Mouse (Mus musculus): ENCODE measurements at regions not wholly inside any gene's neighbourhood (a gene's known extent, or its start where the extent isn't known, plus 50 kb on each side); places are given as distances from the start of the nearest gene placed in this dataset.

- H3K9me3 ChIP-seq (replicated peaks; ENCODE audit: control insufficient read depth, low read length): no peaks in the 10 kb centered on the region
- no peaks in the 10 kb centered on the region for H3K4me1 ChIP-seq (ENCODE audit: control insufficient read depth, insufficient read depth)
- no peaks in the 10 kb centered on the region for H3K27me3 ChIP-seq (ENCODE audit: control insufficient read depth, insufficient read depth, low read length)
- WGBS: 61% methylated on average over 4 of the region's 4 CpGs
- H3K36me3 ChIP-seq (replicated peaks; ENCODE audit: control insufficient read depth, insufficient read depth, low read length): no peaks in the 10 kb centered on the region
- no peak overlapping the region for H3K4me3 ChIP-seq (ENCODE audit: low read depth, low read length)
- no peak overlapping the region for H3K27ac ChIP-seq (ENCODE audit: low read depth)
- no peak for DNase-seq (ENCODE audit: low spot score)
- no peak overlapping the region for H3K4me2 ChIP-seq (ENCODE audit: low read depth, low read length)
- H3K9ac ChIP-seq (replicated peaks; ENCODE audit: low read depth, low read length): no peak overlapping the region
- TF ChIP-seq EP300 (IDR thresholded peaks at IDR 0.05; ENCODE audit: low read depth) (no peak), CTCF (IDR thresholded peaks at IDR 0.05; ENCODE audit: low read depth) (peak; percentile 48)
- no peak for ATAC-seq (ENCODE audit: insufficient read depth, low read depth)
Observed at GRCm38 (mm10) chr5:35177332-35177731, 71.8 kb upstream of the Lrpap1 start.

- no peak for DNase-seq (ENCODE audit: low spot score)
- ATAC-seq (ENCODE audit: insufficient read depth, low read depth): no peak
- 51% methylated on average over 13 of the region's 13 CpGs for WGBS
- Histone ChIP-seq H3K4me1 (ENCODE audit: control insufficient read depth, insufficient read depth) (no peaks in the 10 kb centered on the region), H3K4me2 (ENCODE audit: low read depth, low read length) (no peak overlapping the region), H3K36me3 (replicated peaks; ENCODE audit: control insufficient read depth, insufficient read depth, low read length) (no peaks in the 10 kb centered on the region), H3K4me3 (ENCODE audit: low read depth, low read length) (no peak overlapping the region), H3K9ac (replicated peaks; ENCODE audit: low read depth, low read length) (no peak overlapping the region), H3K9me3 (replicated peaks; ENCODE audit: control insufficient read depth, low read length) (no peaks in the 10 kb centered on the region), H3K27me3 (ENCODE audit: control insufficient read depth, insufficient read depth, low read length) (no peaks in the 10 kb centered on the region), H3K27ac (ENCODE audit: low read depth) (no peak overlapping the region)
- no peak for TF ChIP-seq CTCF (IDR thresholded peaks at IDR 0.05; ENCODE audit: low read depth)
- TF ChIP-seq EP300 (IDR thresholded peaks at IDR 0.05; ENCODE audit: low read depth): no peak
Observed at GRCm38 (mm10) chr5:35176112-35176848, 70.7 kb upstream of the Lrpap1 start.

GRCm38 (mm10) chr5:35174318-35174717 lies 68.8 kb upstream of the Lrpap1 start:
- H3K4me3 ChIP-seq (ENCODE audit: low read depth, low read length): no peak overlapping the region
- no peaks in the 10 kb centered on the region for H3K4me1 ChIP-seq (ENCODE audit: control insufficient read depth, insufficient read depth)
- TF ChIP-seq CTCF (IDR thresholded peaks at IDR 0.05; ENCODE audit: low read depth) (no peak), EP300 (IDR thresholded peaks at IDR 0.05; ENCODE audit: low read depth) (no peak)
- H3K36me3 ChIP-seq (replicated peaks; ENCODE audit: control insufficient read depth, insufficient read depth, low read length): no peaks in the 10 kb centered on the region
- DNase-seq (ENCODE audit: low spot score) (no peak), ATAC-seq (ENCODE audit: insufficient read depth, low read depth) (no peak)
- no peaks in the 10 kb centered on the region for H3K27me3 ChIP-seq (ENCODE audit: control insufficient read depth, insufficient read depth, low read length)
- no peak overlapping the region for H3K27ac ChIP-seq (ENCODE audit: low read depth)
- no peaks in the 10 kb centered on the region for H3K9me3 ChIP-seq (replicated peaks; ENCODE audit: control insufficient read depth, low read length)
- H3K9ac ChIP-seq (replicated peaks; ENCODE audit: low read depth, low read length): no peak overlapping the region
- no peak overlapping the region for H3K4me2 ChIP-seq (ENCODE audit: low read depth, low read length)
- WGBS: 63% methylated on average over 4 of the region's 4 CpGs

- no peak overlapping the region for H3K4me3 ChIP-seq (ENCODE audit: low read depth, low read length)
- no peak for ATAC-seq (ENCODE audit: insufficient read depth, low read depth)
- DNase-seq (ENCODE audit: low spot score): no peak
- TF ChIP-seq CTCF (IDR thresholded peaks at IDR 0.05; ENCODE audit: low read depth) (no peak), EP300 (IDR thresholded peaks at IDR 0.05; ENCODE audit: low read depth) (no peak)
- H3K27ac ChIP-seq (ENCODE audit: low read depth): no peak overlapping the region
- no peak overlapping the region for H3K9ac ChIP-seq (replicated peaks; ENCODE audit: low read depth, low read length)
- 73% methylated on average over 3 of the region's 3 CpGs for WGBS
- 0 out of 2 replicates have a peak, but pooled peaks cover 1% of the 10 kb centered on the region for H3K4me1 ChIP-seq (ENCODE audit: control insufficient read depth, insufficient read depth)
- 0 out of 2 replicates have a peak, but pooled peaks cover 4% of the 10 kb centered on the region for H3K9me3 ChIP-seq (replicated peaks; ENCODE audit: control insufficient read depth, low read length)
- no peak overlapping the region for H3K4me2 ChIP-seq (ENCODE audit: low read depth, low read length)
- no peaks in the 10 kb centered on the region for H3K36me3 ChIP-seq (replicated peaks; ENCODE audit: control insufficient read depth, insufficient read depth, low read length)
- H3K27me3 ChIP-seq (ENCODE audit: control insufficient read depth, insufficient read depth, low read length): no peaks in the 10 kb centered on the region
Observed at GRCm38 (mm10) chr5:35171336-35171735, 65.8 kb upstream of the Lrpap1 start.

- Histone ChIP-seq H3K36me3 (replicated peaks; ENCODE audit: control insufficient read depth, insufficient read depth, low read length) (no peaks in the 10 kb centered on the region), H3K27ac (ENCODE audit: low read depth) (no peak overlapping the region), H3K4me2 (ENCODE audit: low read depth, low read length) (no peak overlapping the region), H3K27me3 (ENCODE audit: control insufficient read depth, insufficient read depth, low read length) (no peaks in the 10 kb centered on the region), H3K9ac (replicated peaks; ENCODE audit: low read depth, low read length) (no peak overlapping the region), H3K9me3 (replicated peaks; ENCODE audit: control insufficient read depth, low read length) (0 out of 2 replicates have a peak, but pooled peaks cover 4% of the 10 kb centered on the region), H3K4me1 (ENCODE audit: control insufficient read depth, insufficient read depth) (0 out of 2 replicates have a peak, but pooled peaks cover 9% of the 10 kb centered on the region), H3K4me3 (ENCODE audit: low read depth, low read length) (no peak overlapping the region)
- TF ChIP-seq EP300 (IDR thresholded peaks at IDR 0.05; ENCODE audit: low read depth): no peak
- no peak for TF ChIP-seq CTCF (IDR thresholded peaks at IDR 0.05; ENCODE audit: low read depth)
- ATAC-seq (ENCODE audit: insufficient read depth, low read depth): no peak
- 85% methylated on average over 11 of the region's 11 CpGs for WGBS
- no peak for DNase-seq (ENCODE audit: low spot score)
Observed at GRCm38 (mm10) chr5:35170369-35171130, 65.0 kb upstream of the Lrpap1 start.
